Mouse (Mus musculus) CH12.LX (cell line): ENCODE measurements around the gene Sgsm3. TPM values are rescaled to one million over a fixed set of nuclear protein-coding genes. Genes with fewer than 3 reads are reported as not detected.

Source experiments
- DNase-seq: peaks from one replicate; pipeline ENCODE4 v3.0.0-alpha.2; 2013; ENCODE audit errors: extremely low read depth
- H3K27ac ChIP-seq: 2 replicates; pipeline ENCODE4 v1.5.1; 2012; ENCODE audit warnings: low read depth, mild to moderate bottlenecking, control low read depth, moderate library complexity; ENCODE audit not compliant: insufficient read depth
- H3K27me3 ChIP-seq: replicated peaks from 2 replicates; pipeline ENCODE3; 2012; ENCODE audit warnings: inconsistent platforms
- H3K36me3 ChIP-seq, 2 experiments: replicated peaks in 1 of 2; 2 replicates each; pipeline versions ENCODE3 to v1.6.1; 2012; ENCODE audit warnings: inconsistent platforms in 1 of 2, low read length in 1 of 2, mild to moderate bottlenecking in 1 of 2, mixed read lengths in 1 of 2, moderate library complexity in 1 of 2; ENCODE audit not compliant: control insufficient read depth in 1 of 2, insufficient read depth in 1 of 2
- H3K4me1 ChIP-seq, 2 experiments: 2 replicates each; pipeline ENCODE4 v1.6.1; 2012; ENCODE audit warnings: inconsistent platforms in 1 of 2, moderate library complexity in 1 of 2; ENCODE audit not compliant: insufficient read depth in 2 of 2, control insufficient read depth in 1 of 2
- H3K4me2 ChIP-seq: 2 replicates; pipeline ENCODE4 v1.6.1; 2012; ENCODE audit warnings: low read depth, mild to moderate bottlenecking, control low read depth; ENCODE audit not compliant: poor library complexity, insufficient read depth, severe bottlenecking
- H3K4me3 ChIP-seq, 3 experiments: fragments of 150-350 bp in 1 of 3; sonication (generic) in 1 of 3; replicated peaks in 1 of 3; 2 replicates each; pipeline versions ENCODE3 to v1.5.1; 2011 to 2012; ENCODE audit warnings: low read depth in 2 of 3, low read length in 2 of 3, mild to moderate bottlenecking in 2 of 3, moderate library complexity in 2 of 3, control low read depth in 1 of 3, improper control_type of control experiment in 1 of 3, inconsistent platforms in 1 of 3, mixed read lengths in 1 of 3; ENCODE audit not compliant: poor library complexity in 1 of 3
- H3K79me2 ChIP-seq: replicated peaks from 2 replicates; pipeline ENCODE4 v1.6.1; 2012; ENCODE audit warnings: mild to moderate bottlenecking, moderate library complexity; ENCODE audit not compliant: control insufficient read depth, poor library complexity, insufficient read depth, severe bottlenecking; ENCODE audit errors: extremely low read depth
- H3K9ac ChIP-seq: 2 replicates; pipeline ENCODE4 v1.6.1; 2012; ENCODE audit warnings: low read depth, mild to moderate bottlenecking, control low read depth, moderate library complexity; ENCODE audit not compliant: insufficient read depth
- H3K9me3 ChIP-seq: replicated peaks from 2 replicates; pipeline ENCODE3; 2012; ENCODE audit warnings: low read length, inconsistent platforms, mixed read lengths
- BHLHE40 ChIP-seq: IDR thresholded peaks from 2 replicates; pipeline ENCODE4 v1.6.1; 2011; ENCODE audit warnings: mild to moderate bottlenecking, low read depth, low read length, improper control_type of control experiment
- CHD1 ChIP-seq: IDR thresholded peaks from 2 replicates; pipeline ENCODE4 v1.6.1; 2012; ENCODE audit warnings: low read depth, low read length, improper control_type of control experiment, inconsistent platforms
- CTCF ChIP-seq, 2 experiments: IDR thresholded peaks in 1 of 2; conservative IDR thresholded peaks in 1 of 2; 2 replicates each; pipeline ENCODE4 v1.5.1; 2011 to 2012; ENCODE audit warnings: low read depth in 2 of 2, low read length in 2 of 2, improper control_type of control experiment in 1 of 2, inconsistent platforms in 1 of 2, mild to moderate bottlenecking in 1 of 2, moderate library complexity in 1 of 2
- E2F4 ChIP-seq: IDR thresholded peaks from 2 replicates; pipeline ENCODE4 v1.6.1; 2011; ENCODE audit warnings: low read depth, low read length, improper control_type of control experiment; ENCODE audit not compliant: insufficient replicate concordance
- ETS1 ChIP-seq: conservative IDR thresholded peaks from 2 replicates; pipeline ENCODE4 v1.6.1; 2012; ENCODE audit warnings: low read depth, mild to moderate bottlenecking, inconsistent platforms, low read length, improper control_type of control experiment, moderate library complexity
- IRF4 ChIP-seq: IDR thresholded peaks from 2 replicates; pipeline ENCODE4 v1.6.1; 2014; ENCODE audit warnings: low read depth, mild to moderate bottlenecking, inconsistent platforms, low read length, improper control_type of control experiment
- JUN ChIP-seq: IDR thresholded peaks from 2 replicates; pipeline ENCODE4 v1.6.1; 2011; ENCODE audit warnings: low read depth, mild to moderate bottlenecking, low read length, improper control_type of control experiment, moderate library complexity; ENCODE audit not compliant: insufficient read depth
- KAT2A ChIP-seq: IDR thresholded peaks from 2 replicates; pipeline ENCODE4 v1.6.1; 2012; ENCODE audit warnings: low read length, improper control_type of control experiment, inconsistent platforms; ENCODE audit not compliant: insufficient replicate concordance
- MAFK ChIP-seq: IDR thresholded peaks from 2 replicates; pipeline ENCODE4 v1.6.1; 2011; ENCODE audit warnings: low read length, improper control_type of control experiment; ENCODE audit not compliant: insufficient replicate concordance
- MXI1 ChIP-seq: IDR thresholded peaks from 2 replicates; pipeline ENCODE4 v1.6.1; 2011; ENCODE audit warnings: mild to moderate bottlenecking, low read depth, low read length, improper control_type of control experiment
- NELFE ChIP-seq: IDR thresholded peaks from 2 replicates; pipeline ENCODE4 v1.6.1; 2011; ENCODE audit warnings: low read depth, low read length, improper control_type of control experiment
- PAX5 ChIP-seq: IDR thresholded peaks from 2 replicates; pipeline ENCODE4 v1.6.1; 2012; ENCODE audit warnings: low read length, inconsistent platforms, mixed read lengths
- POLR2AphosphoS2 ChIP-seq: IDR thresholded peaks from 2 replicates; pipeline ENCODE4 v1.6.1; 2011; ENCODE audit warnings: low read depth, low read length, improper control_type of control experiment
- RAD21 ChIP-seq: IDR thresholded peaks from 2 replicates; pipeline ENCODE4 v1.6.1; 2011; ENCODE audit warnings: low read depth, mild to moderate bottlenecking, low read length, improper control_type of control experiment, moderate library complexity
- RCOR1 ChIP-seq: conservative IDR thresholded peaks from 2 replicates; pipeline ENCODE4 v1.6.1; 2012; ENCODE audit warnings: low read depth, mild to moderate bottlenecking, inconsistent platforms, low read length, improper control_type of control experiment
- SMC3 ChIP-seq: IDR thresholded peaks from 2 replicates; pipeline ENCODE4 v1.6.1; 2011; ENCODE audit warnings: low read depth, low read length, improper control_type of control experiment
- TCF12 ChIP-seq: IDR thresholded peaks from 2 replicates; pipeline ENCODE4 v1.6.1; 2014; ENCODE audit warnings: low read depth, mild to moderate bottlenecking, inconsistent platforms, low read length, improper control_type of control experiment
- USF1 ChIP-seq: IDR thresholded peaks from 2 replicates; pipeline ENCODE4 v1.6.1; 2014; ENCODE audit warnings: low read depth, mild to moderate bottlenecking, inconsistent platforms, low read length, improper control_type of control experiment
- ZKSCAN1 ChIP-seq: IDR thresholded peaks from 2 replicates; pipeline ENCODE4 v1.6.1; 2012; ENCODE audit warnings: low read depth, inconsistent platforms, low read length, improper control_type of control experiment, borderline replicate concordance
- ZMIZ1 ChIP-seq: IDR thresholded peaks from 2 replicates; pipeline ENCODE4 v1.6.1; 2012; ENCODE audit warnings: low read depth, mild to moderate bottlenecking, inconsistent platforms, low read length, improper control_type of control experiment
- ZNF384 ChIP-seq: IDR thresholded peaks from 2 replicates; pipeline ENCODE4 v1.6.1; 2012; ENCODE audit warnings: low read depth, low read length, improper control_type of control experiment, inconsistent platforms
- dilution Hi-C: fragments of 300-500 bp; cut with MboI; formaldehyde crosslinking; loops from 2 replicates; pipeline ENCODE4 v1.14.3; 2020; ENCODE audit warnings: low sequenced_read_pairs; ENCODE audit not compliant: extremely low pct_unique_long_range_greater_than_20kb, extremely low pct_ligation_motif_present
- in situ Hi-C: fragments of 300-500 bp; cut with MboI; formaldehyde crosslinking; loops from 3 replicates; pipeline ENCODE4 v1.14.3; 2019; ENCODE audit warnings: low sequenced_read_pairs, low pct_ligation_motif_present, low pct_unique_long_range_greater_than_20kb, mixed read lengths
- polyA plus RNA-seq: library from polyadenylated mRNA; unstranded; fragments of >175 nt; gene quantifications from 2 replicates; pipeline ENCODE4 v1.2.1, GENCODE M21; 2012; ENCODE audit warnings: low read depth; ENCODE audit not compliant: insufficient read length
- total RNA-seq, 2 experiments: library from RNA; depleted of rRNA; stranded (reverse); fragments of 300-350 nt in 1 of 2; fragments of >200 nt in 1 of 2; gene quantifications; 2 replicates each; pipeline ENCODE4 v1.2.3; 2012 to 2014

Sgsm3 gene
- total and polyA plus RNA-seq, 3 experiments: 14.4 to 25.5 (median 15.0) TPM

DNA sequence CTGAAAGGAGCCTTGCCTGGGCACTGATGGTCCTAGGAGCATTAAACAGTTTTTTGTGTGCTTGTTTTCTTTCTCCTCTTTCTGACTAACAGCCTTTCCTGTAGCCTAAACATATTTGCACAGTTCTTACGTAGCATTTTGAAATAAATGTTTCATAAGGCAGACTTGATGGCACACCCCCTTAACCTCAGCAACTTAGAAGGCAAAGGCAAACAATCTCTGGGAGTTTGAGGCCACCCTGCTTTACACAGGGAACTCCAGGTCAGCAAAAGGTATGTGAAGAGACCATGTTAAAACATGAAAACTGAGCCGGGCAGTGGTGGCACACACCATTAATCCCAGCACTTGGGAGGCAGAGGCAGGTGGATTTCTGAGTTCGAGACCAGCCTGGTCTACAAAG lies 1.9 kb upstream of the Sgsm3 start:
- Histone ChIP-seq H3K36me3 (peaks cover 0 to 13% of the 10 kb centered on the region in 2 experiments), H3K27ac (no peak overlapping the region), H3K4me3 (no peak overlapping the region), H3K27me3 (no peaks in the 10 kb centered on the region), H3K79me2 (peaks cover 4% of the 10 kb centered on the region; the same call in 1 of the 2 replicates), H3K9me3 (no peaks in the 10 kb centered on the region), H3K4me2 (no peak overlapping the region), H3K9ac (no peak overlapping the region), H3K4me1 (peaks cover 2 to 21% of the 10 kb centered on the region in 2 experiments; a peak in 3 of 4 replicates)
- in situ Hi-C loops: no loop called here
- dilution Hi-C loops: no loop called here
- TF ChIP-seq ETS1: no peak
- TF ChIP-seq POLR2AphosphoS2: no peak
- no peak for TF ChIP-seq CTCF (conservative IDR thresholded peaks at IDR 0.05 in 1 of 2, IDR thresholded peaks at IDR 0.05 in 1 of 2; ENCODE audit: low read depth in 2 of 2, low read length in 2 of 2)
- no peak for TF ChIP-seq TCF12
- TF ChIP-seq NELFE: no peak
- TF ChIP-seq CHD1: no peak
- no peak for TF ChIP-seq MXI1
- no peak for TF ChIP-seq RAD21
- TF ChIP-seq USF1: no peak
- no peak for DNase-seq

- Histone ChIP-seq H3K4me2 (no peak overlapping the region), H3K27me3 (no peaks in the 10 kb centered on the region), H3K79me2 (peaks cover 4% of the 10 kb centered on the region; the same call in 1 of the 2 replicates), H3K27ac (no peak overlapping the region), H3K36me3 (peaks cover 0 to 2% of the 10 kb centered on the region in 2 experiments), H3K9ac (no peak overlapping the region)
- in situ Hi-C loops: no loop called here
- no peak for DNase-seq
- TF ChIP-seq ZMIZ1 (no peak), SMC3 (no peak), E2F4 (no peak), JUN (no peak), POLR2AphosphoS2 (no peak), KAT2A (no peak), MAFK (no peak), RCOR1 (no peak), NELFE (no peak), PAX5 (no peak), ZNF384 (no peak), BHLHE40 (no peak), ZKSCAN1 (no peak), MXI1 (no peak), IRF4 (no peak)
- TF ChIP-seq, all 38 proteins: peak for 0
- peaks cover 2 to 21% of the 10 kb centered on the region in 2 experiments; a peak in 3 of 4 replicates for H3K4me1 ChIP-seq
- dilution Hi-C loops: no loop called here
- H3K9me3 ChIP-seq: no peaks in the 10 kb centered on the region
- H3K4me3 ChIP-seq: no peak overlapping the region
Observed at GRCm38 (mm10) chr15:80979611-80980010, 2.0 kb downstream of the Sgsm3 start.
